ENCODE assay signal across 9 mouse cellular contexts in genomic region chr12:33245455-33245854, GRCm38 (mm10).
DNase-seq lines count a peak whose midpoint lies in the region; ATAC-seq and TF ChIP-seq lines count a peak whose summit lies in the region.
"Had no signal": no experiment of that assay in that cellular context is flagged by ENCODE, and none has a peak within 500 bp of the region (broad histone marks: within the 10 kb centered on the region; RNA-seq: fewer than 3 reads in every experiment).

No protein-coding gene starts in this region.

- intact Hi-C loops in left cerebral cortex, postnatal 36 days (cut with DNase I), result loop anchor here (10.0 kb wide), 1 partner anchor 101 kb away; the partner anchor contains the start of gene Atxn7l1

- TF ChIP-seq CTCF in liver, postnatal 0 days (IDR thresholded peaks at IDR 0.05; ENCODE audit: low read depth), result no peak

- H3K9ac ChIP-seq in liver, embryonic 12.5 days, result no peak overlapping the region
- H3K9ac ChIP-seq in liver, postnatal 0 days (replicated peaks), result no peak overlapping the region
- no peak overlapping the region for H3K9ac ChIP-seq in intestine, embryonic 15.5 days

- H3K27me3 ChIP-seq in liver, embryonic 12.5 days (replicated peaks), result no peaks in the 10 kb centered on the region
- no peaks in the 10 kb centered on the region for H3K27me3 ChIP-seq in liver, postnatal 0 days (ENCODE audit: insufficient read depth, low read length)
- no peaks in the 10 kb centered on the region for H3K27me3 ChIP-seq in intestine, embryonic 15.5 days (replicated peaks)

- no peak overlapping the region for H3K4me2 ChIP-seq in liver, embryonic 12.5 days
- H3K4me2 ChIP-seq in liver, postnatal 0 days (ENCODE audit: low read depth, low read length), result no peak overlapping the region
- no peak overlapping the region for H3K4me2 ChIP-seq in intestine, embryonic 15.5 days (replicated peaks)

- H3K4me3 ChIP-seq in liver, embryonic 12.5 days, result no peak overlapping the region
- H3K4me3 ChIP-seq in liver, postnatal 0 days (ENCODE audit: low read depth, low read length), result no peak overlapping the region
- no peak overlapping the region for H3K4me3 ChIP-seq in intestine, embryonic 15.5 days (replicated peaks)

- TF ChIP-seq EP300 in liver, postnatal 0 days (IDR thresholded peaks at IDR 0.05; ENCODE audit: low read depth), result no peak

- peak overlapping the region; percentile 42; the same call in 1 of the 2 replicates for H3K27ac ChIP-seq in liver, embryonic 12.5 days
- H3K27ac ChIP-seq in liver, postnatal 0 days (ENCODE audit: low read depth), result no peak overlapping the region
- H3K27ac ChIP-seq in intestine, embryonic 15.5 days, result no peak overlapping the region

- WGBS in liver, embryonic 12.5 days (ENCODE audit: insufficient replicate concordance), result 67% methylated on average over 4 of the region's 4 CpGs
- WGBS in liver, postnatal 0 days (ENCODE audit: insufficient replicate concordance), result 63% methylated on average over 4 of the region's 4 CpGs
- WGBS in intestine, embryonic 15.5 days, result 66% methylated on average over 4 of the region's 4 CpGs

- H3K4me1 ChIP-seq in liver, embryonic 12.5 days, result 0 out of 2 replicates have a peak, but pooled peaks cover 7% of the 10 kb centered on the region
- H3K4me1 ChIP-seq in liver, postnatal 0 days (ENCODE audit: insufficient read depth), result no peaks in the 10 kb centered on the region; the same call in 1 of the 2 replicates
- H3K4me1 ChIP-seq in intestine, embryonic 15.5 days (replicated peaks), result peaks cover 20% of the 10 kb centered on the region

- H3K36me3 ChIP-seq in liver, embryonic 12.5 days, result peaks cover 12% of the 10 kb centered on the region
- peaks cover 4% of the 10 kb centered on the region; the same call in 1 of the 2 replicates for H3K36me3 ChIP-seq in liver, postnatal 0 days (replicated peaks; ENCODE audit: insufficient read depth, low read length)
- H3K36me3 ChIP-seq in intestine, embryonic 15.5 days, result peaks cover 3% of the 10 kb centered on the region; the same call in 1 of the 2 replicates

- no peak for ATAC-seq in liver, embryonic 12.5 days
- ATAC-seq in liver, postnatal 0 days, result no peak
- peak; percentile 46 to 74 for ATAC-seq in hematopoietic stem cell, adult 5-6 weeks (replicated peaks in 1 of 2; ENCODE audit: insufficient read depth in 1 of 2, low FRiP score in 2 of 2, low TSS enrichment in 1 of 2, low read depth in 1 of 2, poor library complexity in 2 of 2, severe bottlenecking in 2 of 2)
- ATAC-seq in intestine, embryonic 15.5 days, result no peak

- peak; percentile 50 for DNase-seq in adrenal gland, adult 2 months
- DNase-seq in adrenal gland, adult 8-10 months, result no peak
- no peak for DNase-seq in liver, postnatal 0 days
- DNase-seq in lung, postnatal 25 days (ENCODE audit: low spot score), result peak; percentile 51
- DNase-seq in left cerebral cortex, postnatal 36 days (ENCODE audit: low spot score in 2 of 2), result no peak
- DNase-seq: B cell, adult 2 months had no signal

- no peaks in the 10 kb centered on the region for H3K9me3 ChIP-seq in liver, embryonic 12.5 days (replicated peaks)
- H3K9me3 ChIP-seq in liver, postnatal 0 days (ENCODE audit: low read length), result 0 out of 2 replicates have a peak, but pooled peaks cover under 1% of the 10 kb centered on the region
- H3K9me3 ChIP-seq in intestine, embryonic 15.5 days, result no peaks in the 10 kb centered on the region

Comparison
In these comparisons a context has a peak if more than half of its experiments do, and no peak if none do; other contexts are left out.
1. DNase-seq: peak in adrenal gland, adult 2 months (single experiment) and lung, postnatal 25 days (single experiment); none in adrenal gland, adult 8-10 months (single experiment), liver, postnatal 0 days (single experiment) and left cerebral cortex, postnatal 36 days (0 of 2).
2. ATAC-seq: peak in hematopoietic stem cell, adult 5-6 weeks (2 of 2); none in liver, embryonic 12.5 days (single experiment), liver, postnatal 0 days (single experiment) and intestine, embryonic 15.5 days (single experiment).